Comparison of ENCODE assay signal across 22 mouse cellular contexts in genomic region chr4:62723795-62724194, GRCm38 (mm10).
DNase-seq lines count a peak whose midpoint lies in the region.
"Had no signal": no experiment of that assay in that cellular context is flagged by ENCODE, and none has a peak within 500 bp of the region (broad histone marks: within the 10 kb centered on the region; RNA-seq: fewer than 3 reads in every experiment).

No protein-coding gene starts in this region.

- peaks cover 10% of the 10 kb centered on the region for H3K36me3 ChIP-seq in heart, embryonic 10.5 days
- H3K36me3 ChIP-seq: embryonic facial prominence, embryonic 10.5 days; embryonic facial prominence, embryonic 12.5 days; G1E had no signal

- H3K27ac ChIP-seq in heart, embryonic 10.5 days: peak overlapping the region; percentile 69; the same call in 1 of the 2 replicates
- H3K27ac ChIP-seq: embryonic facial prominence, embryonic 12.5 days; forebrain, embryonic 13.5 days had no signal

- peaks cover 6% of the 10 kb centered on the region for H3K9me3 ChIP-seq in heart, embryonic 10.5 days
- H3K9me3 ChIP-seq: forebrain, embryonic 13.5 days had no signal

- 84% methylated on average over 5 of the region's 5 CpGs for WGBS in heart, embryonic 10.5 days

- no peak for DNase-seq in heart, embryonic 10.5 days (ENCODE audit: low spot score)
- DNase-seq in heart, adult 9 months (ENCODE audit: low spot score in 2 of 2): no peak
- peak; percentile 53 for DNase-seq in kidney, adult 18-20 months
- no peak for DNase-seq in kidney, postnatal 10 days
- DNase-seq in kidney, adult 8-10 months: peak; percentile 32 to 42
- DNase-seq in kidney, postnatal 14 days: no peak
- DNase-seq in ovary, postnatal 36 days (ENCODE audit: low spot score): peak; percentile 19
- no peak for DNase-seq in ovary, adult 18-20 months (ENCODE audit: low spot score)
- DNase-seq: adrenal gland, adult 8-10 months; adrenal gland, postnatal 14 days; adrenal gland, postnatal 36 days; B cell, adult 2 months; cerebellum, adult 11-12 months; cerebellum, adult 2 months; cerebellum, adult 9-10 months; cerebellum, postnatal 10 days; cerebellum, postnatal 25 days had no signal

- H3K27me3 ChIP-seq in heart, embryonic 10.5 days (ENCODE audit: insufficient read depth, poor library complexity, severe bottlenecking): no peaks in the 10 kb centered on the region
- H3K27me3 ChIP-seq: embryonic facial prominence, embryonic 12.5 days; forebrain, embryonic 13.5 days; Patski had no signal

- no peak overlapping the region for H3K4me3 ChIP-seq in heart, embryonic 10.5 days
- H3K4me3 ChIP-seq: embryonic facial prominence, embryonic 10.5 days; embryonic facial prominence, embryonic 12.5 days; forebrain, embryonic 13.5 days had no signal

- H3K4me1 ChIP-seq in heart, embryonic 10.5 days: peaks cover 42% of the 10 kb centered on the region

Comparison
In these comparisons a context has a peak if more than half of its experiments do, and no peak if none do; other contexts are left out.
1. DNase-seq: peak in kidney, adult 18-20 months (single experiment), kidney, adult 8-10 months (2 of 2) and ovary, postnatal 36 days (single experiment); none in heart, embryonic 10.5 days (single experiment), heart, adult 9 months (0 of 2), kidney, postnatal 10 days (single experiment), kidney, postnatal 14 days (single experiment) and ovary, adult 18-20 months (single experiment).